Mouse (Mus musculus) spleen, adult 2 months (tissue): Measurements from ENCODE around the gene Nceh1. TPM values are rescaled to one million over a fixed set of nuclear protein-coding genes. Genes with fewer than 3 reads are reported as not detected.

Experiments
- DNase-seq, 2 experiments: peaks; one replicate each; pipeline versions ENCODE4 v3.0.0 to v3.0.0-alpha.2; 2012 to 2021; ENCODE audit warnings: low spot score in 2 of 2, low read depth in 1 of 2
- H3K27ac ChIP-seq: fragments of 200-500 bp; 2 replicates; pipeline ENCODE4 v1.5.1; 2012; ENCODE audit warnings: low read length, inconsistent platforms; ENCODE audit not compliant: insufficient read depth
- H3K27me3 ChIP-seq: fragments of 200-500 bp; 2 replicates; pipeline ENCODE4 v1.6.1; 2012; ENCODE audit warnings: mild to moderate bottlenecking, moderate library complexity, low read length, inconsistent platforms; ENCODE audit not compliant: control insufficient read depth, insufficient read depth
- H3K36me3 ChIP-seq: fragments of 200-500 bp; 2 replicates; pipeline ENCODE4 v1.6.1; 2012; ENCODE audit warnings: mild to moderate bottlenecking, low read length, inconsistent platforms; ENCODE audit not compliant: control insufficient read depth, insufficient read depth
- H3K4me1 ChIP-seq: fragments of 200-500 bp; 2 replicates; pipeline ENCODE4 v1.6.1; 2011; ENCODE audit warnings: inconsistent platforms; ENCODE audit not compliant: control insufficient read depth, insufficient read depth, insufficient read length
- H3K4me3 ChIP-seq: fragments of 200-500 bp; 2 replicates; pipeline ENCODE4 v1.5.1; 2011; ENCODE audit warnings: mild to moderate bottlenecking, inconsistent platforms; ENCODE audit not compliant: insufficient read depth, insufficient read length; ENCODE audit errors: extremely low read depth
- CTCF ChIP-seq: fragments of 200-500 bp; IDR thresholded peaks from 2 replicates; pipeline ENCODE4 v1.5.1; 2011; ENCODE audit warnings: mild to moderate bottlenecking, inconsistent platforms; ENCODE audit not compliant: insufficient read depth, insufficient read length, insufficient replicate concordance; ENCODE audit errors: extremely low read depth
- POLR2A ChIP-seq: fragments of 200-500 bp; IDR thresholded peaks from 2 replicates; pipeline ENCODE4 v1.6.1; 2011; ENCODE audit warnings: low read depth, low read length, inconsistent platforms
- WGBS: fragments of 180-500 bp; shearing (Covaris S2); methylation state at CpG from one replicate; pipeline ENCODE4 v1.1.7; 2018; 5-methylcytosine and 5-hydroxymethylcytosine counted together
- polyA plus RNA-seq: library from polyadenylated mRNA; depleted of rRNA; stranded (reverse); fragments of >200 nt; gene quantifications from 2 replicates; pipeline ENCODE4 v1.2.3, GENCODE M21; 2012

Nceh1 gene
- polyA plus RNA-seq, 1 experiment = 23.0 TPM

DNA sequence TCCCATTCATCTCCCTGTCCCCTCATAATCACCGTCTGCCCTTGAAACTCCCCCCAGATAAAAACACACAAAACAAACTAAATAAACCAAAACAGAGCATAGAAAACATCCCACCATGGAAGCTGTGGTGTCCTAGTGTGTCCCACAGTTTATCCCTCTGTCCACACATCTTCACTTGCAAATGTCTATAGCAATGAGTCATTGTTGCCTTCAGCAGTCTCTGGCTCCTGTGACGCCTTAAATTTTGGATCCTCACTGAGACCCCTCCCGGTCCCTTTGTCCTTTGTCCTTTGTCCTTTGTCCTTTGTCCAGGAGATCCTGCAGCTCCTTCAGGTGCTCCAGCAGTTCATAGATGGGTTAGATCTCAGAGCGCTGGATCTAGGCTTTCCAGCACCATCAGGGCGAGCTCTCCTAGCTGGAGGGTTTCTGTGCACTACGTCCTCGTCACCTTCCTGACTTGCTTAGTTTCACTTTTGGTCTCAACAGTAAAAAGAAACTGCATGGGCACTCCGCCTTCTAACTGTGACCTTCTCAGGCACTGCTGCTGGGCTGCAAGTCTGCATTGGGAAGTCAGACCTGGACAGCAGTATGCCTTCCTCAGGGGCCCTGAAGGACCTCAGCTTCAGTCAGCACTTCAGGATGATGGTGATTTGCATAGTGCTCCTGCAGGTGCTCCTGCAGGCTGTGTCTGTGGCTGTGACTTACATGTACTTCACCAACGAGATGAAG is 134.0 kb downstream of the Nceh1 start, which contains the start of gene Tnfsf10:
Gene Tnfsf10 (plus strand): TSS at position 470 of the 729 bp plus-strand sequence.
- Histone ChIP-seq H3K27ac (peak within 1 kb of the TSS; percentile 78), H3K4me1 (peaks cover 5% of the 10 kb centered on the region; the same call in 1 of the 2 replicates), H3K36me3 (no peaks in the 10 kb centered on the region), H3K4me3 (peak within 1 kb of the TSS; percentile 74), H3K27me3 (no peaks in the 10 kb centered on the region)
- DNase-seq = peak; percentile 42 to 50
- WGBS = 8% methylated on average over 9 of the region's 9 CpGs
- no peak for TF ChIP-seq CTCF
- TF ChIP-seq POLR2A = no peak; the same call in none of the 2 replicates

DNA sequence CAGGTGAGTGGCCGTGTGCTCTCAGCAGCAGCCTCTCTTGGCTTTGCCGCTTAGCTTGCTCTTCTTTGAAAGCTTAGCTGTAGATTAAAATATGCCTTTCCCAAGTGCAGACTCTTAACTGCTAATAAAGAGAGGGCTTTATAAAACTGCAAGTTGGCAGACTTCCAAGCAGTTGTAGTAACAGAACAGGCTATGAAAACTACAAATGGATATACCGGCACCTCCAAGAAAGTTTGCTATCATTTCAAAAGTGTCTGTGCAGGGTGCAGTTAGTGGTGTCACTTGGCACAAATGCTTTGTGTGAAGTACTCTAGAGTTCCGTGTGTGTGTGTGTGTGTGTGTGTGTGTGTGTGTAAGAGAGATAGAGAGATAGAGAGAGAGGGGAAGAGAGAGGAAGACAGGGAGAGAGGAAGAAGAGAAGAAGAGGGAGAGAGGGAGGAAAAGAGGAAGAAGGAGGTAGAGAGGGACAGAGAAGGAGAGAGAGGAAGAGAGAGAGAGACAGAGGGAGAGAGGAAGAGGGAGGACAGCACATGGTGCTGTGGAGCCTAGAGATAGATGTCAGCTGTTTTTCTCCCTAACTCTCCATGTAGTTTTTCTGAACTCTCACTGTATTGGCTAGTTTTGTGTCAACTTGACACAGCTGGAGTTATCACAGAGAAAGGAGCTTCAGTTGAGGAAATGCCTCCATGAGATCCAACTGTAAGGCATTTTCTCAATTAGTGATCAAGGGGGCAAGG is 134.7 kb downstream of the Nceh1 start:
- Histone ChIP-seq H3K27ac (peak overlapping the region; percentile 78), H3K4me3 (peak overlapping the region; percentile 74), H3K4me1 (peaks cover 5% of the 10 kb centered on the region; the same call in 1 of the 2 replicates), H3K36me3 (no peaks in the 10 kb centered on the region), H3K27me3 (no peaks in the 10 kb centered on the region)
- 1% methylated on average over 4 of the region's 4 CpGs for WGBS
- TF ChIP-seq CTCF (no peak), POLR2A (peak; percentile 4; the same call in 1 of the 2 replicates)
- no peak for DNase-seq

DNA sequence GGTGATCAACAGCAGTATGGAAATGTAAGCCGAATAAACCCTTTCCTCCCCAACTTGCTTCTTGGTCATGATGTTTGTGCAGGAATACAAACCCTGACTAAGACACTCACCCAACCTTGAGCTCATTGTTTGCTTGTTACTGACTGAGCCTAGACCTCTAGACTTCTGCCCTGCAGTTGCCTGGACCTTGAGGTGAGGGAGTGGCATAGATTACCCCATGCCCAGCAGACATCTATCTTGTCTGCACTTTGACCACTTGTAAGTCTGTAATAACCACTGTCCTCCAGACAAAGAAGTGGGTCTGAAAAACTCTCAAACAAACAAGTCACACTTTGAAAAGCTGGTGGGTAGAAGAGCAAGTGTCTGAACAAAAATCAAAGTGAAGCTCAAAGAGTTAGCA is 136.9 kb downstream of the Nceh1 start:
- no peaks in the 10 kb centered on the region for H3K36me3 ChIP-seq
- H3K27ac ChIP-seq = no peak overlapping the region
- TF ChIP-seq POLR2A = no peak
- TF ChIP-seq CTCF = no peak
- WGBS = 93% methylated on average over 1 of the region's 1 CpGs
- no peak for DNase-seq
- peaks cover 5% of the 10 kb centered on the region; the same call in 1 of the 2 replicates for H3K4me1 ChIP-seq
- no peak overlapping the region for H3K4me3 ChIP-seq
- no peaks in the 10 kb centered on the region for H3K27me3 ChIP-seq

DNA sequence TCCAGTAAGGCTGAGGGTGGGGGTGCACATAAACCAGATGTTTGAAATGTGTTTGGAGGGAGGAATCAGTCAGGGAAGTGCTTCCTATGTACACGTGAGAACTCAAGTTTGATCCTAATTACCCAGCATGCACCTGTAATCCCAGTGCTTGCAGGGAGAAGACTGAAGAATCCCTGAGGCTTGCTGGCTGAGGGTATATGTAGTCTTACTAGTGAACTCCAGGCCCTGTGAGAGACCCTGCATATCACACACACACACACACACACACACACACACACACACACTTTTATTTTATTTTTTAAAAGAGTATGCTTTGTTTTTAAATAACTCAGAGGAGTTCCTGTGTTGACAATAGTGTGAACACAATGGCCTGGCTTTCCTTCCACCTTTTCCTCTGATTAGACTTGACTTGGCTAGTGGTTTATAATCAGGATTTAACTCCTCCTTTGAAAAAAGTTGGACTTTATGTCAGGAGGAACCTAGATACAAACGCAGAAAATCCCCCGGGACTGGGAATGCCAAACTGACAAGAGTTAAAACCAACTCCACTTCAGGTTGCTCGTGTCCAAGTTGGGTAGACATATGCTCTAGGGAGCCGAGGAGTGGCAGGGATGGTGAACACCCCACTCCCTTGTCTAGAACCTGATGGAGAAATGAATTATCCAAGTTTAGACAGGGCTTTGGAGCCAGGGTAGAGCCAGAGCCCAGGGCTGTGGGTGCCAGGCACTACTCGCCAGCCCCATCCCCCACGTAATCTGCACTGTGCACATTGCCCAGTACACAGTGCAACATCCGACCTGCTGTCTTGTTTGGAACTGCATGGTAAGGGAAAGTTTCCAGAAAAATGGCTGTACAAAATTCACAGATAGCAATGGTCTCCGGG is 138.1 kb downstream of the Nceh1 start:
- Histone ChIP-seq H3K27ac (no peak overlapping the region), H3K4me3 (no peak overlapping the region), H3K27me3 (no peaks in the 10 kb centered on the region), H3K4me1 (peaks cover 5% of the 10 kb centered on the region; the same call in 1 of the 2 replicates), H3K36me3 (no peaks in the 10 kb centered on the region)
- TF ChIP-seq CTCF (no peak), POLR2A (no peak)
- WGBS = 84% methylated on average over 9 of the region's 9 CpGs
- no peak for DNase-seq

DNA sequence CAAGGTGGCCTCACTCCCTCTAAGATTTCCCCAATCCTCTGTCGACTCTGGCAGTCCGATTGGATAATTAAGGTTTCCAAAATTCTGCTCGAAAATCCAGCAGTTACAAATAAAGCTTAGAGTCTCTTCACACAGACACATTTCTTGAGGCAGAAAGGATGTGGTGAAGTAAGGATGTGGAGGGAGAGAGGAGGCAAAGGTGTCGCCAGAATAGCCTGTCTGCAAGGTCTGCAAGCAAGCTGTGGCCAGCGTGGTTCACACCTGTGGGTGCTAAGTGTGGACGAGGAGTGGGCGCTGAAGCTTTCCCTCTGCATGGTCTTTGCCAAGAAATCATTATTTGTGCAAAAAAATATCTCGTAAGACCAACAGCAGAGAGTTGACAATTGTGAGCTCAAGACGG is 139.8 kb downstream of the Nceh1 start:
- no peak overlapping the region for H3K27ac ChIP-seq
- TF ChIP-seq POLR2A (no peak), CTCF (no peak)

DNA sequence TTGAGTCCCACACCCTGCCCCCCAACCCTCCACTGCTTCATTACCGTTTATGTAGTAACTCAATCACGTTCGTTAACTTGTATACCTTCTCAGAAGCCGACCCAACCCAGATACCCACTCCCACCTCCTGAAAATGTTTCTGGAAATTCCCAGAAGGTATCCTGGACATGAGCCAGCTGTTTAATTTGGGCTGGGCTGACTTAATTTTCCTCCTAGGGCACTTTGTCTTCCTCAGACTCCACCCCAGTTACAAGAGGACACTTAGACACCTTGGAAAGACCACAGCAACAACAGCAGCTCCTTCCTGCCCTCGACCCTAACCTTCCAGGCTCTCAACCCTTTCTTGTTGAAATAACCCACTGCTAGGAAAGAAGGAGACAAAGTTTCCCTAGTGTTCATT is 140.8 kb downstream of the Nceh1 start:
- WGBS = 90% methylated on average over 5 of the region's 5 CpGs

More for the DNA sequence above, 139.8 kb downstream of the Nceh1 start:
- Histone ChIP-seq H3K4me3 (no peak overlapping the region), H3K36me3 (no peaks in the 10 kb centered on the region), H3K27me3 (no peaks in the 10 kb centered on the region), H3K4me1 (peaks cover 4% of the 10 kb centered on the region; the same call in 1 of the 2 replicates)
- DNase-seq = no peak
- 62% methylated on average over 9 of the region's 9 CpGs for WGBS

More for the DNA sequence above, 140.8 kb downstream of the Nceh1 start:
- Histone ChIP-seq H3K36me3 (no peaks in the 10 kb centered on the region), H3K27me3 (no peaks in the 10 kb centered on the region), H3K4me3 (no peak overlapping the region), H3K27ac (no peak overlapping the region), H3K4me1 (peaks cover 2% of the 10 kb centered on the region; the same call in 1 of the 2 replicates)
- no peak for DNase-seq
- TF ChIP-seq POLR2A (no peak), CTCF (no peak)
